Mouse (Mus musculus): ENCODE data around the gene Nusap1.
"Not testable (repeated sequence)": the region's sequence is repeated elsewhere in the genome, so short reads cannot be mapped to it uniquely, and the experiment has no call there.

The Nusap1 gene

GRCm38 (mm10) chr2:119644254-119644653 lies 26.2 kb downstream of the Nusap1 start:
- no peak for DNase-seq (ENCODE audit: low spot score)

- peak; percentile 73 for DNase-seq (ENCODE audit: low spot score)
Observed at GRCm38 (mm10) chr2:119662220-119663182, 44.4 kb downstream of the Nusap1 start, which contains the start of gene Ndufaf1. TSS of gene Ndufaf1 (minus strand) at chr2:119662827.

DNA sequence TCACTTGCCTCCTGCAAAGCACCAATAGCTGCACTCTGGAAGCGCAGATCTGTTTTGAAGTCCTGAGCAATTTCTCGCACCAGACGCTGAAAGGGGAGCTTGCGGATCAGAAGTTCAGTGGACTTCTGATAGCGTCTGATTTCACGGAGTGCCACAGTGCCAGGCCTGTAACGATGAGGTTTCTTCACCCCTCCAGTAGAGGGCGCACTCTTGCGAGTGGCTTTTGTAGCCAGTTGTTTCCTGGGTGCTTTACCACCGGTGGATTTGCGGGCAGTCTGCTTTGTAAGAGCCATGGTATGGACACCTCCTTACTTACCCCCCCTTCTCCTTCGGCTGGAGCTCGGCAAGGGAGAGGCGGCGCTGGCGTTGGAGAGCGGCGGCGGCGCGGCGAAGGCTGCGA lies 47.6 kb downstream of the Nusap1 start:
- DNase-seq (ENCODE audit: low spot score), result not testable (repeated sequence)

DNA sequence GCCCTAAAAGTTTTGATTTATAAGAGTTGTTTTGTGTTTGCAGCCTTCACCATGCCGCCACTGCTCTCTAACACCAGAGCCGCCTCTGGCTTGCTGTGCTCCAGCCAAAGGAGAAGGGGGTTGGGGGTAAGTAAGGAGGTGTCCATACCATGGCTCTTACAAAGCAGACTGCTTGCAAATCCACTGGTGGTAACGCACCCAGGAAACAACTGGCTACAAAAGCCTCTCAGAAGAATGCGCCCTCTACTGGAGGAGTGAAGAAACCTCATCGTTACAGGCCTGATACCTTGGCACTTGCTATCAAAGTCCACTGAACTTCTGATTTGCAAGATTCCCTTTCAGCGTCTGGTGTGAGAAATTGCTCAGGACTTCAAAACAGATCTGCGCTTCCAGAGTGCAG lies 50.9 kb downstream of the Nusap1 start:
- no peak for DNase-seq (ENCODE audit: low spot score)

DNA sequence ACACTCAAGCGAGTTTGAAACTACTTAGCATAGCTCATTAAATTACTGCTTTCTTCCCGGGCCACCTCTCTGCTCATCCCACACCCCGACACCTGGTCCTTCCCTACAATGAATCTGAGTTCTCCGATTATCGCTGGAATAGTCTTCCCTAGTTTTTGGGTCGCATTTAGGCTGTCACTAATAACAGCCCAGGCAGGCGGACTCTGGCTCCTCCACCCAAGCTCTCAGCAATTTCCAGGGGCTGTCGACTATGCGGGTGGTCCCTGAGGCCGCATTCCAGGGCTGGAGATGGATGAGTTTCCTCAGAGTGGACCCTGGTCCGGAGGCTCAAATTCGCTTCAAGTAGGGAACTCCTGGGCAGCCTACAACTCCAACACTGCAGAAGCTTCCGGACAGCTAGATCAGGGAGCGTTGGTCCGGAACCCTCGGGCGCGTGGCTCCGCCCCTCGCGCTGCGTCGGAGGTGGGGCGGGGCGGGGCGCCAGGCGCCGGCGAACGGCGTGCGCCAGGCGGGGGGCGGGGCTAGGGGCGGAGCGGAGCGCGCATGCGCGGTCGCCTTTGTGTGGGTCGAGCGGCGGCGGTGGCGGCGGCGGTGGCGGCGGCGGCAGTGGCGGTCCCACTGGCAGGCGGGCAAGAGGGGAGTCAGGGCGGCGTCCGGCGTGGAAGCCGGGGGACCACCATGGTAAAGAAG lies 56.6 kb downstream of the Nusap1 start, which contains the start of gene Rtf1:
TSS of gene Rtf1 (plus strand) at position 544 of the 690 bp plus-strand sequence.
- DNase-seq (ENCODE audit: low spot score), result peak; percentile 94

- no peak for DNase-seq (ENCODE audit: low spot score)
Observed at GRCm38 (mm10) chr2:119675215-119675784, 57.2 kb downstream of the Nusap1 start.

DNA sequence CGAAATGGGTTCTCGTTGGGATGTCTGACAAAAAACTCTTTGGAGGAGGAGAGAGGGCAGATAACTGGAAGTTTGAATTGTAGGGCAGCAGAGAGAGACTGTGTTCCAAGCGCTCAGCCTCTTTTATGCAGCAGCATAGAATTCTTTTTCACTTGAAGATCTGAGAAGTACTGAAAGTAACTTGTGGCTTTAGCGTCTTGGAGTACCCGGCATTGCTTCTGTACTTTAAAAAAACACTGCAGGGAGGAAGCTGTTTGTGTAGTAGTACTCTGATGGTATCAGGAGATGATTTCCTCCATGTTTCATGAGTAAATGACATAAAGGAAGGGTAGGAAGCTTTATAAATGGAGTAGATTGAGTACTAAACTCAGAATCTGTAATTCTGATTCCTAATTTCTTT lies 57.7 kb downstream of the Nusap1 start:
- DNase-seq (ENCODE audit: low spot score), result no peak

- no peak for DNase-seq (ENCODE audit: low spot score)
Observed at GRCm38 (mm10) chr2:119683706-119684105, 65.6 kb downstream of the Nusap1 start.

GRCm38 (mm10) chr2:119692003-119692701 lies 74.1 kb downstream of the Nusap1 start:
- no peak for DNase-seq (ENCODE audit: low spot score)

DNA sequence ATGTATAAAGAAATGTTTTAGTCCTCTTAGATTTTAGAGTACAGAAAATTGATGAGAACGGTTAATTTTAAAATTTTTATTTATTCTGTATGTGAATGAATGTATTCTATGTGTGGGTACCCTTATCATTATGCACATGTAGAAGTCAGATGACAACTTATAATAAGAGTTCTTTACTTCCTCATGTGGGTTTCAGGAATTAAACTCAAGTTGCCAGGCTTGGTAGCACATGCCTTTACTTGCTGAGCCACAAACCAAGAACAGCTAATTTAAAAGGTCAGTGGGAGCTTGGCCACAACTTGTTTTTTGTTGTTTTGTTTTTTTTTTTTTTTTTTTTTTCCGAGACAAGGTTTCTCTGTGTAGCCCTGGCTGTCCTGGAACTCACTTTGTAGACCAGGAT lies 76.7 kb downstream of the Nusap1 start:
- no peak for DNase-seq (ENCODE audit: low spot score)

DNA sequence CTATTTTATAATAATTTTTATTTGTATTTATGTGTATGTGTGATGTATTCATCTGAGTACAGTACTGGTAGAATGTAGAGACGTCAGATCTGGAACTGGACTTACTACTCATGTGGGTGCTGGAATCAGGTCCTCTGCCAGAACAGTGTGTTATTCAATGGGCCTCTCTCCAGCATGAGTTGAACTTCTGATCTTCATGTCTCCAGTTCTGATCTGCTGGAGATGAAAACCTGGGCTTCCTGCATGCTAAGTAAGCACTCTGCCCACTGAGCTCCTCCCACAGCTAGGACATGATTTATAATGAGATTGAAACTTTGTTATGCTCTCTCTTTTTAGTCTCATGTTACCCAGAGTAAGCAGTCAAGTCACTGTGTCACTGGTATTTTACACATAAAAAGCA lies 78.0 kb downstream of the Nusap1 start:
- no peak for DNase-seq (ENCODE audit: low spot score)

DNA sequence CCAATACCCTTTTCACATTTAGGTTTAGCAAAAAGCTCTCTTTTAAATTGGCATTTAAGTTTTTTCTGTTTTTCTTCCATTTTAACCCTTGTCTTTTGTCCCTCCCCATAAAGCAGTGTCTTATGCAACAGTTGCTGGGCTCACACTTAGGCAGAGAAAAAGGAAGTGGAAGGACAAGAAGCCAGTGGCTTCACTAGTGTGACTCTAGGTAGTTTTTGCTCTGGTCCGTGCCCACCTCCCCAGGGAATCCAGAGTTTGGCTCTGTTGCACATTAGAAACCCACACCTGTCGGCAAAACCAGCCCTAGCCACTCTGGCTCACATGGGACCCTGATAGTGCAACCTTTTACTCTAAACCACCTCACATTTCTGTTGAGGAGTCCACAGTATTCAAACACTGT lies 80.4 kb downstream of the Nusap1 start:
- no peak for DNase-seq (ENCODE audit: low spot score)

- no peak for DNase-seq (ENCODE audit: low spot score)
Observed at GRCm38 (mm10) chr2:119699962-119700361, 81.9 kb downstream of the Nusap1 start.
